Mouse (Mus musculus) left cerebral cortex, adult 9 months (tissue): ENCODE results near the gene Hif3a.

ENCODE experiments used
- DNase-seq, 2 experiments: peaks; one replicate each; pipeline ENCODE4 v3.0.0; 2022; ENCODE audit warnings: low spot score in 2 of 2

Gene Hif3a

GRCm38 (mm10) chr7:17056601-17057523 lies 5.4 kb downstream of the Hif3a start:
- DNase-seq = no peak

GRCm38 (mm10) chr7:17056081-17056581 lies 6.1 kb downstream of the Hif3a start:
- peak; percentile 81 to 91 for DNase-seq

DNA sequence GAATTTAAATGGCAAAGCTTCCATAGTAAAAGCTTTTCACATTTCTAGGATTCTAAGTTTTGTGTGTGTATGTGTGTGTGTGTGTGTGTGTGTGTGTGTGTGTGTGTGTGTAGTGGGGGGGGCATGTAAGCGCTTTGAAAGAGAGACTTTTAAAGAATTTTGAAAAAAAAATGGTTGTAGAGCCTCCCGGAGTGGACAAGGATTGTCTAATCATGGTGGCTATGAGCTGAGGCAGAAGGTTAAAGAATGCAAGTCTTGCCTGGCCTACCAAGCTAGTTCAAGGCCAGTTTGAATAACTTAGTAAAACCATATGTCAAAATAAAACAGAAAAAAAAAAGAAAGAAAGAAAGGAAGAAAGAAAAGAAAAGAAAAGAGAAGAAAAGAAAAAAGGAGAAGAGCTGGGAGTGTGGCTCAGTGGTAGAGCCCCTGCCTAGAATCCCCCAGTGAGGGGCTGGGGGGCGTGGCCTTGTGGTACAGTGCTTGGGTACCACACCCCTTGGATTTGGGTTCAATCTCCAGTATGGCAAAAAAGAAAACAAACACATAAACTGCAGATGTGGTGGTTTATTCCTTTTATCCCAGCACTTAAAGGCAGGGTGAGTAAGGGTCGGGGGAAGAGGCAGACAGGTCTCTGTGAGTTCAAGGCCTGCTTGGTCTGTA lies 6.8 kb downstream of the Hif3a start:
- DNase-seq = no peak

DNA sequence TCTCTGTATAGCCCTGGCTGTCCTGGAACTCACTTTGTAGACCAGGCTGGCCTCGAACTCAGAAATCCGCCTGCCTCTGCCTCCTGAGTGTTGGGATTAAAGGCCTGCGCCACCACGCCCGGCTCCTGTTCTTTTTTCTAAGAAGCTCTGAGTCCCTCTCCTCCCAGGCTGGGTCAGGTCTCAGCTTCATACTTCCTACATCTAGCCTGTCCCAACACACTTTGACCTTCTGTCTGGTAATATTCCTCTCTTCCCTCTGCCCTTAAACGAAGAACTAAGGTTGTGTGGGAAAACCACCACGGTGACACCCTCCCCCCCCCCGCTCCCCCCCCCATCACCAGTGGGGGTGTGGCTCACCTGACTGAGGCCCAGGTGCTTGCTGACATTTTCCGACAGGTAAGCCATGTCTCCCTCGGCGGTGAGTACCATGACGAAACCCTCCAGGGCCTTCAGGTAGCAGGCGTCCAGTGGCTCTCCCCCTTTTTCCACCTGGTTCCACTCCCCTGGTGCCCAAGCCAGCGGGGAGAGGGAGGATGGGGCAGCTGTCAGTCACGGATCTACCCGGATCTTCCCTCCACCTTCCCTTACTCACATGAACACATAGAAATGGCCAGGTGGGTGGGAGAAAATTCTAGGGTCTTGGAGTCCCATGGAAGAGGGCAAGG lies 7.8 kb downstream of the Hif3a start:
- DNase-seq = no peak

GRCm38 (mm10) chr7:17050933-17051594 lies 11.2 kb downstream of the Hif3a start:
- peak in 1 of 2 experiments; percentile 61 for DNase-seq

GRCm38 (mm10) chr7:17050491-17050890 lies 11.7 kb downstream of the Hif3a start:
- no peak for DNase-seq

DNA sequence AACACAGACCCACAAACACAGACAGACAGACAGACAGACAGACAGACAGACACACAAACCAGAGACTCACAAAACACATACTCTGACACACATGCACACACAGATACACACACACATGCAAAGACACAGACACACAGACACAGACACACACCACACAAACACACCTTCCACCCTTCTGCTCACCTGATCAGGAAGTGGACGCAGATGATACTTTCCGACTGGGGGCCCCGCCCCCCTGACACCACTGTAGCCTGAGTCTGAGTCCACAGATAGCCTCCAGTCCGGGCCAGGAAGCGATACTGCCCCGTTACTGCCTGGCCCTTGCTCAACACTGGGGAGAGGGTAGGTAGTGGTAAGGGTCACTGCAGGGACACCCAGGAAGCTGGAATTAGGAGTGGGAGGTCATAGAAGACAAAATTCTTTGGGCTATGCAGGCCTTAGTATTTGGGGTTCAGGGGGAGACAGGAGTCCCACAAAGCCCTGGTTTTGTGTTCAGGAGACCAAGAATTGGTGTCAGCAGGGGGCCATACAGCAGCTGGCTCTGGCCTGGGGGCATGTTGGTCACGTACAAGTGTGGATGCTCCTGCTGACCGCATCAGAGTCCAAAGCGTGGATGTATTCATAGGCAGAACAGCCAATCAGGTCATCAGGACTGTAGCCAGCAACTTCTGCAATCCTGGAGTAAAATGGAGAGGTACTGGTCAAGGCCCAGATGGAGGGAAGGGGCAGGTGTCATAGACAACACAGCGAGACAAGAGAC lies 13.6 kb downstream of the Hif3a start:
- DNase-seq = no peak

- DNase-seq = no peak
These were observed 15.1 kb downstream of the Hif3a start for GRCm38 (mm10) chr7:17047041-17047682.

DNA sequence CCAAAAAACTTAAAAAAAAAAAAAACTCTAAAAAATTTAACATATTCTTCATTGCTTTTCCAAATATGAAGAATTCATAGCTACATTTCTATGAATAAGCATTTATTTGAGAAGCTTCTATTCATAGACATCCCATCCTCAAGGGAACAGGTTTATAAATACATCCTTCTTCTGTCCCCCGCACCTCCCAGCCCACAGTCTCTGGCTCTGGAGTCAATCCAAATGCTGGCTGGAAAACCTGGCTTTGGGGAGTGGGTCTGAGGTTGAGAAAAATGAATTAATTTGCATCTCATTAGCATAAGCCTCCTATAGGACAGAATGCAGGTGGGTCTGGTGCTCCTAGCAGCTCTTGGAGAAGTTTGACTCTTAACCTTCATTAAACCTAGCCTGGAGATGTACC lies 16.5 kb downstream of the Hif3a start:
- no peak for DNase-seq

- DNase-seq = no peak
These were observed 22.9 kb downstream of the Hif3a start for GRCm38 (mm10) chr7:17039373-17039772.

DNA sequence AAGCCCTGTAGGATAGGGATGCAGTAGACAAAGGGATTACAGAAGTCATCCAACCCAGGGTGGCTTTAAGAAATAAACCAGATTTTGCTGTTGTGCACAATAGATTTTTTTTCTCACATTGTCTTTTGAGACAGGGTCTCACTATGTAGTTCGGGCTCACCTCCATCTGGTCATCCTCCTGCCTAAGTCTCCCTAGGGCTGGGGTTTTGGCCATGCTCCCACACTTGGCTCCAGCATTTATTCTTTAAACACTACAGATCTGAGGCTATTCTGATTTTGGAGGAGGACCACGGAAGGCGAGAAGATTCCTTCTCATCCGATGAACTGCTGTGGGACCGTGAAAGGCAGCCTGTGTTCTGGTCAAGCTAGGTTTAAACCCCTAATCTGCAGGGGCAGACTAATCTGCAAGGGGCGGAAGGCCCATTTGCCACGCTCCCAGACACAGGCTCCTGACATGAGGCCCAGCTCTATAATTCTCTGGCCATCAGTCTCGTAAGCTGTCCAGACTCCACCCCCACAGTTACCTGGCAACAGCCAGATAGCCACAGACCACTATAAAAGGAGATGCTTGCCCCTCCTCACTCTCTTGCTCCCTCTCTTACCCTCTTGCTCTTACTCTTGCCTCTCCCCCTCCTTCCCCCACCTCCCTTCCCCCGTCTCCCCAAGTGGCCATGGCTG lies 24.1 kb downstream of the Hif3a start:
- DNase-seq = no peak

GRCm38 (mm10) chr7:17030239-17030638 lies 32.0 kb downstream of the Hif3a start:
- peak in 1 of 2 experiments; percentile 40 for DNase-seq

DNA sequence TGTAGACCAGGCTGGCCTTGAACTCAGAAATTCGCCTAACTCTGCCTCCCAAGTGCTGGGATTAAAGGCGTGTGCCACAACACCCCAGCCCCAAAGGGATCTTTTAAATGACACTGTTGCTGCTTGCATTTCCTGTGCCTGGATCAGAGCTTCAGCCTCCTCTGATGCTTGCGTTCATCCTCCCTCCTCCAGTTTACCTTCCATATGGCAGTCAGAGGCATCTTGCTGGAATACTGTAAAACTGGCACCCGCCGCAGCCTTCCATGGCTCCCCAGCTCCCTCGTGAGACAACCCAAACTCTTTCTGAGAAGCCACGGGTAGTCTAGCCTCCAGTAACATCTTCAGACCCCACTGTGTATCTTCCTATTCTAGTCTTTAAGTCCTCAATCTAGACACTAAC lies 33.3 kb downstream of the Hif3a start:
- peak in 1 of 2 experiments; percentile 50 for DNase-seq

GRCm38 (mm10) chr7:17027588-17028343 lies 34.5 kb downstream of the Hif3a start, which contains the start of gene Ppp5c:
Gene Ppp5c (minus strand): TSS chr7:17027924.
- peak; percentile 61 to 87 for DNase-seq

DNA sequence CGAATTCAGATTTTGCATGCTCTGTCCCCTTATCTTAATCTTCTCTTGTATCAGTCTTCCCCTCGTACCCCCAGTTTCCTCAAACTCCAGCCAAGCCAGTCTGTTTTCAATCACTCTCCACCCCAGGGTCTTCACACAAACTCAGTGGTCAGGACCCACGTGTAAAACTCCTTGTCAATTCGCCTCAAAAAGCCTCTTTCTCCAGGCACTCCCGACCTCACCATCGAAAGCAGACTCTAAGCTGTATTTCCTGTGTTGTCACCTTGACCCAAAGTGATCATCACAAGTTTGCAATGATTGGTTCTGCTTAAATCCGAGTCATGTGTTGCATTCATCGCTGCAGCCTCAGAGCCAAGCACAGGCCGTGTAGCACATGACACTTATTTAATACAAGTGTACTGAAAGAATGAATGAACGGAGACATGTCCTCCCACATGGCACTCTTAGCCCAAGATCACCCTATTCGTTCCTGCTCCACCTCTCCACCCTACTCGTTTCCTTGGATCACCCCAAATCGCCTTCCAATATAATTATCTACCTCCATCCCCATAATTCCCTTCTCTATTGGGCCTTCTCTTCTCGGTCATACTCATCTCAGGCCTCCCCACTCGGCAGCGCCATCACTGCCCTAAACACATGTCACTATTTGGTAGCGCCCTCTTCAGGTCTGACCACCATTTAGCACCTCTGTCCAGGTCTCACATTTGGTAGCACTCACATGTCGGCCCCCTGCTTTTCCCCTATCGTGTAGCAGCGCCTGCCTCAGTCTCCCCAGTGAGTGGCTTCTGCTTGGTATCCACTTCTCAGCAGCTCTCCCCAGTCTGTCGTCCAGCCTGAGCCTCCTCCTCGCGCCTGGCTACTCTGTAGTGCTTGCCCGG lies 35.3 kb downstream of the Hif3a start:
- DNase-seq = peak in 1 of 2 experiments; percentile 82

DNA sequence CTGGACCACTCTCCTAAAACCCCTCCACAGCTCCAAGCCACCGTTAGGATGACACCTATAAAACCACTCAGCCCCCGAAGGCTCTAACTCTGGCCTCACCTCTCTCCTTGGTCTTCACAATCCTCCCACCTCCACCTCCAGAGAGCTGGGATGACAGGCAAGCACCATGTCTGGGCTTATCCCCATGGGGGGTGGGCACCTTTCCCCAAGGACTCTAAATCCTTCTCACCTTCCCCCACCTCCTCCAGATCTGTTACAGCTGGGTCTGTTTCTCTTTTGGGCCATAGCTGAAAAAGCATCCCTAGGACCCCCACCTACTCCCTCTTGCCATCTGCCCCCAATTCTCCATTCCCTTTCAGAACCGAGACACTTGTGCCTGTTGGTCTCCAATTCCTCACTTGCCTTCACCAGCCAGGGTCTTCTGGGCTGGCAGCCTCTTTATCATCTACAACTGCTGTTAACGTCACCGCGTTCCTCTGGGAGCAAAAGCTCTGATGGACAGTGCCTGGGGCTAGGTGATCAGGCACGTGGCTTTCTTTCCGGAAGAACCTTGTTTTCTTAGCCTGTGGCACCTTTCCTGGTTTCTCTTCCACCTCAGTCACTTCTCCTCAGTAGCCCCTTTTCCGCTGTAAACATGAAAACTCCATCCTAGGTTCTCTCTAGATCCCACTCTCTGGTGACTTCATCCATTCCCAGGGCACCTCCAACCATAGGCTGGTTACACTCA lies 36.2 kb downstream of the Hif3a start:
- DNase-seq = no peak

GRCm38 (mm10) chr7:17025505-17025894 lies 36.7 kb downstream of the Hif3a start:
- DNase-seq = no peak
